ENCODE assay signal across 8 mouse cellular contexts in genomic region chr4:156227752-156228392, GRCm38 (mm10). TPM values are rescaled to one million over a fixed set of nuclear protein-coding genes. Genes with fewer than 3 reads are reported as not detected.
DNase-seq lines count a peak whose midpoint lies in the region; ATAC-seq and TF ChIP-seq lines count a peak whose summit lies in the region.

No protein-coding gene starts in this region.

- peaks cover 24% of the 10 kb centered on the region for H3K36me3 ChIP-seq in liver, postnatal 0 days (replicated peaks; ENCODE audit: insufficient read depth, low read length)

- no peak for TF ChIP-seq CTCF in liver, postnatal 0 days (IDR thresholded peaks at IDR 0.05; ENCODE audit: low read depth)

- ATAC-seq in common myeloid progenitor, adult 5-6 weeks (replicated peaks; ENCODE audit: low read depth, poor library complexity, severe bottlenecking): peak; percentile 34
- 0 out of 2 replicates have a peak, but pooled peaks have one; percentile 16 for ATAC-seq in liver, postnatal 0 days

- DNase-seq in gastrocnemius, postnatal 10 days: peak; percentile 39
- no peak for DNase-seq in gastrocnemius, adult 18-20 months (ENCODE audit: low spot score)
- peak; percentile 35 to 41 for DNase-seq in heart, postnatal 36 days
- no peak for DNase-seq in liver, postnatal 0 days
- no peak for DNase-seq in frontal cortex, postnatal 14 days (ENCODE audit: low spot score in 2 of 2)
- no peak for DNase-seq in cerebellum, adult 11-12 months
- DNase-seq in urinary bladder, adult 18-20 months (ENCODE audit: low spot score in 2 of 2): no peak

- H3K4me2 ChIP-seq in liver, postnatal 0 days (ENCODE audit: low read depth, low read length): peak overlapping the region; percentile 27; the same call in 1 of the 2 replicates

- intact Hi-C loops in heart, postnatal 36 days (cut with DNase I): no loop called here

- WGBS in liver, postnatal 0 days (ENCODE audit: insufficient replicate concordance): 58% methylated on average over 18 of the region's 18 CpGs

- H3K9ac ChIP-seq in liver, postnatal 0 days (replicated peaks): no peak overlapping the region

- no peaks in the 10 kb centered on the region for H3K9me3 ChIP-seq in liver, postnatal 0 days (ENCODE audit: low read length)

- no peak overlapping the region for H3K27ac ChIP-seq in liver, postnatal 0 days (ENCODE audit: low read depth)

- H3K4me3 ChIP-seq in liver, postnatal 0 days (ENCODE audit: low read depth, low read length): no peak overlapping the region

- peaks cover 5% of the 10 kb centered on the region for H3K4me1 ChIP-seq in liver, postnatal 0 days (ENCODE audit: insufficient read depth)

- no peaks in the 10 kb centered on the region for H3K27me3 ChIP-seq in liver, postnatal 0 days (ENCODE audit: insufficient read depth, low read length)

- no peak for TF ChIP-seq EP300 in liver, postnatal 0 days (IDR thresholded peaks at IDR 0.05; ENCODE audit: low read depth)

RNA-seq across cellular contexts. Expression of gene Plekhn1, which starts 6.8 kb away (rescaled TPM):
- 1 to 10 TPM; 6.5 to 8.7 TPM for total RNA-seq in gastrocnemius, postnatal 10 days (2021)
- total RNA-seq in gastrocnemius, adult 18-20 months (2021): 1 to 10 TPM; 5.9 to 6.7 TPM
- total RNA-seq in common myeloid progenitor, adult 5-6 weeks (2017): 12.9 and 16.8 TPM in 2 replicates
- total RNA-seq in heart, postnatal 36 days (2021): 10 to 100 TPM in 1 of 2 experiments, 1 to 10 TPM in 1; 9.2 to 10.2 TPM
- polyA plus RNA-seq in liver, postnatal 0 days (2015; fragmentation: Nextera tagmentation; extraction: Ambion mirVana): 2.0 and 2.3 TPM in 2 replicates

RNA-seq across cellular contexts. Expression of gene Noc2l, which starts 7.9 kb away (rescaled TPM):
- total RNA-seq in gastrocnemius, postnatal 10 days (2021): 10 to 100 TPM; 28.3 to 31.8 TPM
- total RNA-seq in gastrocnemius, adult 18-20 months (2021): 10 to 100 TPM; 31.2 to 33.4 TPM
- total RNA-seq in common myeloid progenitor, adult 5-6 weeks (2017): 141 and 157 TPM in 2 replicates
- total RNA-seq in heart, postnatal 36 days (2021): 10 to 100 TPM; 25.0 to 25.9 TPM
- polyA plus RNA-seq in liver, postnatal 0 days (2015; fragmentation: Nextera tagmentation; extraction: Ambion mirVana): 20.5 and 22.3 TPM in 2 replicates

RNA-seq across cellular contexts. Expression of gene Perm1, which starts 12.2 kb away (rescaled TPM):
- 10 to 100 TPM; 41.4 to 50.3 TPM for total RNA-seq in gastrocnemius, postnatal 10 days (2021)
- 100 to 1,000 TPM; 143 to 233 TPM for total RNA-seq in gastrocnemius, adult 18-20 months (2021)
- 0.09 TPM in 1 of 2 replicates, not detected in the other for total RNA-seq in common myeloid progenitor, adult 5-6 weeks (2017)
- 100 to 1,000 TPM; 208 to 223 TPM for total RNA-seq in heart, postnatal 36 days (2021)
- polyA plus RNA-seq in liver, postnatal 0 days (2015; fragmentation: Nextera tagmentation; extraction: Ambion mirVana): 0.08 and 0.19 TPM in 2 replicates

RNA-seq across cellular contexts. Expression of gene AW011738, which starts 24.8 kb away (rescaled TPM):
- total RNA-seq in gastrocnemius, postnatal 10 days (2021): 1 to 10 TPM; 2.7 to 3.2 TPM
- 1 to 10 TPM; 3.7 to 4.9 TPM for total RNA-seq in gastrocnemius, adult 18-20 months (2021)
- total RNA-seq in common myeloid progenitor, adult 5-6 weeks (2017): 0.18 and 3.1 TPM in 2 replicates
- 1 to 10 TPM; 7.7 to 8.4 TPM for total RNA-seq in heart, postnatal 36 days (2021)
- polyA plus RNA-seq in liver, postnatal 0 days (2015; fragmentation: Nextera tagmentation; extraction: Ambion mirVana): 1.7 and 1.9 TPM in 2 replicates

RNA-seq across cellular contexts. Expression of gene Isg15, which starts 27.3 kb away (rescaled TPM):
- total RNA-seq in gastrocnemius, postnatal 10 days (2021): under 1 TPM in 1 of 2 experiments, not detected in 1; 0.33 TPM
- under 1 TPM; 0.32 to 0.74 TPM for total RNA-seq in gastrocnemius, adult 18-20 months (2021)
- 3.7 TPM in 1 of 2 replicates, not detected in the other for total RNA-seq in common myeloid progenitor, adult 5-6 weeks (2017)
- total RNA-seq in heart, postnatal 36 days (2021): 1 to 10 TPM; 3.5 to 7.0 TPM
- 33.0 and 39.8 TPM in 2 replicates for polyA plus RNA-seq in liver, postnatal 0 days (2015; fragmentation: Nextera tagmentation; extraction: Ambion mirVana)

Comparison
In these comparisons a context has a peak if more than half of its experiments do, and no peak if none do; other contexts are left out.
1. DNase-seq: peak in gastrocnemius, postnatal 10 days (single experiment) and heart, postnatal 36 days (2 of 2); none in gastrocnemius, adult 18-20 months (single experiment), liver, postnatal 0 days (single experiment), frontal cortex, postnatal 14 days (0 of 2), cerebellum, adult 11-12 months (single experiment) and urinary bladder, adult 18-20 months (0 of 2).
2. RNA of gene Perm1, which starts 12.2 kb away (total RNA-seq): 143 to 233 TPM in gastrocnemius, adult 18-20 months, 208 to 223 TPM in heart, postnatal 36 days and 41.4 to 50.3 TPM in gastrocnemius, postnatal 10 days; 0.09 TPM in common myeloid progenitor, adult 5-6 weeks; every median in the first group is over 10 times any median in the second.